In genomic region chr4:132655290-132655689, GRCm38 (mm10) we compare ENCODE assay signal across 30 mouse cellular contexts. TPM values are rescaled to one million over a fixed set of nuclear protein-coding genes. Genes with fewer than 3 reads are reported as not detected.
DNase-seq lines count a peak whose midpoint lies in the region; ATAC-seq and TF ChIP-seq lines count a peak whose summit lies in the region.
"Had no signal": no experiment of that assay in that cellular context is flagged by ENCODE, and none has a peak within 500 bp of the region (broad histone marks: within the 10 kb centered on the region; RNA-seq: fewer than 3 reads in every experiment).

No protein-coding gene starts in this region.

- WGBS in midbrain, embryonic 16.5 days: 80% methylated on average over 5 of the region's 5 CpGs

- H3K4me3 ChIP-seq in layer of hippocampus, adult 2 months: no peak overlapping the region
- no peak overlapping the region for H3K4me3 ChIP-seq in midbrain, embryonic 16.5 days (ENCODE audit: low read depth, low read length)
- H3K4me3 ChIP-seq: embryonic facial prominence, embryonic 15.5 days; forebrain, embryonic 12.5 days; hindbrain, embryonic 10.5 days; hindbrain, embryonic 15.5 days; intestine, embryonic 15.5 days; left cerebral cortex, adult 2 months; limb, embryonic 12.5 days; liver, embryonic 12.5 days; midbrain, embryonic 13.5 days; neural tube, embryonic 15.5 days had no signal

- H3K9ac ChIP-seq in midbrain, embryonic 16.5 days (ENCODE audit: low read depth, low read length): no peak overlapping the region
- H3K9ac ChIP-seq: embryonic facial prominence, embryonic 15.5 days; forebrain, embryonic 12.5 days; forebrain, postnatal 0 days; hindbrain, embryonic 15.5 days; intestine, embryonic 15.5 days; limb, embryonic 12.5 days; liver, embryonic 12.5 days; liver, postnatal 0 days; midbrain, embryonic 13.5 days; neural tube, embryonic 15.5 days had no signal

- H3K9me3 ChIP-seq in midbrain, embryonic 16.5 days (replicated peaks; ENCODE audit: control insufficient read depth, low read length, poor library complexity, severe bottlenecking): no peaks in the 10 kb centered on the region
- H3K9me3 ChIP-seq: embryonic facial prominence, embryonic 15.5 days; forebrain, embryonic 12.5 days; hindbrain, embryonic 10.5 days; hindbrain, embryonic 15.5 days; intestine, embryonic 15.5 days; limb, embryonic 12.5 days; liver, embryonic 12.5 days; midbrain, embryonic 13.5 days; neural tube, embryonic 15.5 days had no signal

- H3K4me2 ChIP-seq in midbrain, embryonic 16.5 days (ENCODE audit: low read length): no peak overlapping the region
- H3K4me2 ChIP-seq: embryonic facial prominence, embryonic 15.5 days; forebrain, embryonic 12.5 days; hindbrain, embryonic 15.5 days; intestine, embryonic 15.5 days; limb, embryonic 12.5 days; liver, embryonic 12.5 days; midbrain, embryonic 13.5 days; neural tube, embryonic 15.5 days had no signal

- TF ChIP-seq CTCF in layer of hippocampus, adult 2 months (conservative IDR thresholded peaks at IDR 0.05): no peak

- no peaks in the 10 kb centered on the region for H3K27me3 ChIP-seq in midbrain, embryonic 16.5 days (ENCODE audit: control insufficient read depth, insufficient read depth, low read depth, low read length)
- H3K27me3 ChIP-seq: embryonic facial prominence, embryonic 15.5 days; forebrain, embryonic 12.5 days; hindbrain, embryonic 15.5 days; intestine, embryonic 15.5 days; limb, embryonic 12.5 days; liver, embryonic 12.5 days; midbrain, embryonic 13.5 days; neural tube, embryonic 15.5 days had no signal

- 0 out of 2 replicates have a peak, but pooled peaks cover 5% of the 10 kb centered on the region for H3K36me3 ChIP-seq in midbrain, embryonic 16.5 days (ENCODE audit: control insufficient read depth, insufficient read depth, low read length)

- 0 out of 2 replicates have a peak overlapping the region, but pooled peaks have one; percentile 3 for H3K27ac ChIP-seq in layer of hippocampus, adult 2 months
- H3K27ac ChIP-seq in midbrain, embryonic 16.5 days (ENCODE audit: low read length): no peak overlapping the region
- H3K27ac ChIP-seq: embryonic facial prominence, embryonic 15.5 days; forebrain, embryonic 12.5 days; hindbrain, embryonic 10.5 days; hindbrain, embryonic 15.5 days; intestine, embryonic 15.5 days; left cerebral cortex, adult 2 months; limb, embryonic 12.5 days; liver, embryonic 12.5 days; macrophage; midbrain, embryonic 13.5 days; neural tube, embryonic 15.5 days had no signal

- H3K4me1 ChIP-seq in midbrain, embryonic 16.5 days (ENCODE audit: control insufficient read depth, insufficient read depth, low read length): no peaks in the 10 kb centered on the region
- H3K4me1 ChIP-seq: forebrain, embryonic 12.5 days; hindbrain, embryonic 10.5 days; intestine, embryonic 15.5 days; limb, embryonic 12.5 days; midbrain, embryonic 13.5 days had no signal

- peak; percentile 42 for DNase-seq in adrenal gland, postnatal 14 days
- no peak for DNase-seq in adrenal gland, postnatal 10 days
- DNase-seq in layer of hippocampus, adult 2 months (ENCODE audit: low spot score in 2 of 2): no peak
- DNase-seq in layer of hippocampus, postnatal 10 days (ENCODE audit: low spot score in 2 of 2): no peak
- peak; percentile 74 for DNase-seq in CD4-positive, CD25-positive, alpha-beta regulatory T cell, adult 2 months (ENCODE audit: low read depth, low spot score)
- no peak for DNase-seq in thymus, postnatal 25 days
- DNase-seq: cerebellum, adult 11-12 months; cerebellum, adult 9-11 months; embryo, embryonic 11 days; forebrain, postnatal 0 days; heart, postnatal 14 days; kidney, adult 9 months; kidney, postnatal 14 days; liver, postnatal 0 days; retina, postnatal 1 day; right cerebral cortex, postnatal 14 days; thymus, postnatal 14 days had no signal

- ATAC-seq in inflammation-experienced regulatory T-cells, adult 6 months: peak; percentile 65
- ATAC-seq in midbrain, embryonic 16.5 days: no peak
- ATAC-seq: forebrain, postnatal 0 days; intestine, embryonic 15.5 days; liver, embryonic 12.5 days; liver, postnatal 0 days; midbrain, embryonic 13.5 days had no signal

RNA-seq across cellular contexts. Expression of gene Eya3, which starts 16.5 kb away (rescaled TPM):
- total RNA-seq in adrenal gland, postnatal 14 days (2021): 26.7 and 27.2 TPM in 2 replicates
- total RNA-seq in adrenal gland, postnatal 10 days (2021): 10 to 100 TPM; 22.5 to 24.9 TPM
- total RNA-seq in layer of hippocampus, adult 2 months (2021): 10 to 100 TPM; 24.2 to 28.2 TPM
- 10 to 100 TPM; 16.3 to 23.3 TPM for total RNA-seq in layer of hippocampus, postnatal 10 days (2021)
- polyA plus RNA-seq in inflammation-experienced regulatory T-cells, adult 6 months (2017; shearing (Covaris generic)): 10 to 100 TPM; 29.4 to 32.5 (median 32.1) TPM
- 11.2 and 15.0 TPM in 2 replicates for polyA plus RNA-seq in midbrain, embryonic 16.5 days (2015; fragmentation: Nextera tagmentation; extraction: Ambion mirVana)

Comparison
In these comparisons a context has a peak if more than half of its experiments do, and no peak if none do; other contexts are left out.
1. DNase-seq: peak in adrenal gland, postnatal 14 days (single experiment) and CD4-positive, CD25-positive, alpha-beta regulatory T cell, adult 2 months (single experiment); none in adrenal gland, postnatal 10 days (single experiment), layer of hippocampus, adult 2 months (0 of 2), layer of hippocampus, postnatal 10 days (0 of 2) and thymus, postnatal 25 days (single experiment).